Mouse (Mus musculus) embryonic fibroblast, embryonic 13.5 days (primary cell): ENCODE data around the gene Cfap161. TPM values are rescaled to one million over a fixed set of nuclear protein-coding genes. Genes with fewer than 3 reads are reported as not detected.

Experiments
- H3K27ac ChIP-seq: 2 replicates; pipeline ENCODE4 v1.5.1; 2012; ENCODE audit warnings: low read length, control low read depth, inconsistent platforms; ENCODE audit not compliant: insufficient read depth
- H3K4me1 ChIP-seq: 2 replicates; pipeline ENCODE4 v1.6.1; 2011; ENCODE audit warnings: low read length; ENCODE audit not compliant: control insufficient read depth, insufficient read depth
- H3K4me3 ChIP-seq: 2 replicates; pipeline ENCODE4 v1.5.1; 2011; ENCODE audit warnings: mild to moderate bottlenecking, control low read depth, low read length; ENCODE audit not compliant: insufficient read depth
- CTCF ChIP-seq: IDR thresholded peaks from 2 replicates; pipeline ENCODE4 v1.5.1; 2011; ENCODE audit warnings: mild to moderate bottlenecking, control low read depth, low read length, moderate library complexity, borderline replicate concordance; ENCODE audit not compliant: insufficient read depth
- POLR2A ChIP-seq: IDR thresholded peaks from 2 replicates; pipeline ENCODE4 v1.6.1; 2011; ENCODE audit warnings: low read depth, mild to moderate bottlenecking, control low read depth, low read length, moderate library complexity
- polyA plus RNA-seq: library from polyadenylated mRNA; stranded (reverse); fragments of >200 nt; gene quantifications from 2 replicates; pipeline ENCODE4 v1.2.4, GENCODE M21; 2011; ENCODE audit warnings: low read depth; ENCODE audit not compliant: missing spikeins, insufficient read length

Gene Cfap161
- polyA plus RNA-seq, 1 experiment = not detected

- Histone ChIP-seq H3K4me3 (no peak overlapping the region), H3K4me1 (peaks cover 10% of the 10 kb centered on the region), H3K27ac (no peak overlapping the region)
- TF ChIP-seq CTCF (no peak), POLR2A (no peak)
Observed at GRCm38 (mm10) chr7:83802509-83802908, 7.8 kb upstream of the Cfap161 start.

GRCm38 (mm10) chr7:83802007-83802406 lies 7.3 kb upstream of the Cfap161 start:
- Histone ChIP-seq H3K4me1 (peaks cover 10% of the 10 kb centered on the region), H3K4me3 (no peak overlapping the region), H3K27ac (no peak overlapping the region)
- TF ChIP-seq POLR2A (no peak), CTCF (no peak)

GRCm38 (mm10) chr7:83801483-83801875 lies 6.8 kb upstream of the Cfap161 start:
- TF ChIP-seq CTCF (no peak), POLR2A (no peak)
- Histone ChIP-seq H3K27ac (no peak overlapping the region), H3K4me1 (peaks cover 10% of the 10 kb centered on the region), H3K4me3 (no peak overlapping the region)

GRCm38 (mm10) chr7:83800561-83801482 lies 6.1 kb upstream of the Cfap161 start:
- TF ChIP-seq CTCF (no peak), POLR2A (no peak)
- H3K4me3 ChIP-seq = no peak overlapping the region
- H3K4me1 ChIP-seq = peaks cover 10% of the 10 kb centered on the region
- H3K27ac ChIP-seq = no peak overlapping the region

- Histone ChIP-seq H3K4me3 (no peak overlapping the region), H3K4me1 (peaks cover 10% of the 10 kb centered on the region), H3K27ac (no peak overlapping the region)
- TF ChIP-seq POLR2A (no peak), CTCF (no peak)
Observed at GRCm38 (mm10) chr7:83800071-83800470, 5.4 kb upstream of the Cfap161 start.

- H3K27ac ChIP-seq = peak overlapping the region; percentile 77
- TF ChIP-seq CTCF = no peak
- TF ChIP-seq POLR2A = no peak
- H3K4me3 ChIP-seq = no peak overlapping the region
- peaks cover 10% of the 10 kb centered on the region for H3K4me1 ChIP-seq
Observed at GRCm38 (mm10) chr7:83798004-83798403, 3.3 kb upstream of the Cfap161 start.

GRCm38 (mm10) chr7:83796177-83796576 lies 1.5 kb upstream of the Cfap161 start:
- TF ChIP-seq POLR2A (no peak), CTCF (no peak)
- H3K27ac ChIP-seq = no peak overlapping the region
- no peak overlapping the region for H3K4me3 ChIP-seq
- H3K4me1 ChIP-seq = peaks cover 10% of the 10 kb centered on the region

- Histone ChIP-seq H3K4me3 (no peak overlapping the region), H3K4me1 (peaks cover 6% of the 10 kb centered on the region), H3K27ac (no peak overlapping the region)
- TF ChIP-seq POLR2A (no peak), CTCF (no peak)
Observed at GRCm38 (mm10) chr7:83794006-83794683, 535 bp downstream of the Cfap161 start.

GRCm38 (mm10) chr7:83780881-83781280 lies 13.8 kb downstream of the Cfap161 start:
- Histone ChIP-seq H3K4me1 (no peaks in the 10 kb centered on the region; the same call in 1 of the 2 replicates), H3K4me3 (no peak overlapping the region), H3K27ac (no peak overlapping the region)
- no peak for TF ChIP-seq CTCF
- no peak for TF ChIP-seq POLR2A

GRCm38 (mm10) chr7:83780026-83780425 lies 14.7 kb downstream of the Cfap161 start:
- Histone ChIP-seq H3K4me1 (no peaks in the 10 kb centered on the region; the same call in 1 of the 2 replicates), H3K4me3 (no peak overlapping the region), H3K27ac (no peak overlapping the region)
- TF ChIP-seq POLR2A = no peak
- TF ChIP-seq CTCF = no peak
